Mouse (Mus musculus) CH12.LX (cell line): ENCODE data around the gene Olfr1368.

Source experiments
- CHD1 ChIP-seq: IDR thresholded peaks from 2 replicates; pipeline ENCODE4 v1.6.1; 2012; ENCODE audit warnings: low read depth, low read length, improper control_type of control experiment, inconsistent platforms
- CTCF ChIP-seq, 2 experiments: IDR thresholded peaks in 1 of 2; conservative IDR thresholded peaks in 1 of 2; 2 replicates each; pipeline ENCODE4 v1.5.1; 2011 to 2012; ENCODE audit warnings: low read depth in 2 of 2, low read length in 2 of 2, improper control_type of control experiment in 1 of 2, inconsistent platforms in 1 of 2, mild to moderate bottlenecking in 1 of 2, moderate library complexity in 1 of 2
- ELF1 ChIP-seq: IDR thresholded peaks from 2 replicates; pipeline ENCODE4 v1.6.1; 2014; ENCODE audit warnings: low read depth, mild to moderate bottlenecking, inconsistent platforms, low read length, improper control_type of control experiment
- EP300 ChIP-seq: IDR thresholded peaks from 2 replicates; pipeline ENCODE4 v1.6.1; 2011; ENCODE audit warnings: low read length, improper control_type of control experiment
- MAX ChIP-seq: IDR thresholded peaks from 2 replicates; pipeline ENCODE4 v1.6.1; 2011; ENCODE audit warnings: low read length, improper control_type of control experiment
- MXI1 ChIP-seq: IDR thresholded peaks from 2 replicates; pipeline ENCODE4 v1.6.1; 2011; ENCODE audit warnings: mild to moderate bottlenecking, low read depth, low read length, improper control_type of control experiment
- MYC ChIP-seq: IDR thresholded peaks from 2 replicates; pipeline ENCODE4 v1.6.1; 2011; ENCODE audit warnings: low read depth, mild to moderate bottlenecking, improper control_type of control experiment, low read length
- NRF1 ChIP-seq: IDR thresholded peaks from 2 replicates; pipeline ENCODE4 v1.6.1; 2014; ENCODE audit warnings: low read depth, mild to moderate bottlenecking, inconsistent platforms, low read length, improper control_type of control experiment, moderate library complexity
- POLR2A ChIP-seq: IDR thresholded peaks from 2 replicates; pipeline ENCODE4 v1.6.1; 2011; ENCODE audit warnings: low read depth, mild to moderate bottlenecking, improper control_type of control experiment, low read length
- RAD21 ChIP-seq: IDR thresholded peaks from 2 replicates; pipeline ENCODE4 v1.6.1; 2011; ENCODE audit warnings: low read depth, mild to moderate bottlenecking, low read length, improper control_type of control experiment, moderate library complexity
- TBP ChIP-seq: conservative IDR thresholded peaks from 2 replicates; pipeline ENCODE4 v1.6.1; 2011; ENCODE audit warnings: low read depth, low read length, improper control_type of control experiment
- ZKSCAN1 ChIP-seq: IDR thresholded peaks from 2 replicates; pipeline ENCODE4 v1.6.1; 2012; ENCODE audit warnings: low read depth, inconsistent platforms, low read length, improper control_type of control experiment, borderline replicate concordance

DNA sequence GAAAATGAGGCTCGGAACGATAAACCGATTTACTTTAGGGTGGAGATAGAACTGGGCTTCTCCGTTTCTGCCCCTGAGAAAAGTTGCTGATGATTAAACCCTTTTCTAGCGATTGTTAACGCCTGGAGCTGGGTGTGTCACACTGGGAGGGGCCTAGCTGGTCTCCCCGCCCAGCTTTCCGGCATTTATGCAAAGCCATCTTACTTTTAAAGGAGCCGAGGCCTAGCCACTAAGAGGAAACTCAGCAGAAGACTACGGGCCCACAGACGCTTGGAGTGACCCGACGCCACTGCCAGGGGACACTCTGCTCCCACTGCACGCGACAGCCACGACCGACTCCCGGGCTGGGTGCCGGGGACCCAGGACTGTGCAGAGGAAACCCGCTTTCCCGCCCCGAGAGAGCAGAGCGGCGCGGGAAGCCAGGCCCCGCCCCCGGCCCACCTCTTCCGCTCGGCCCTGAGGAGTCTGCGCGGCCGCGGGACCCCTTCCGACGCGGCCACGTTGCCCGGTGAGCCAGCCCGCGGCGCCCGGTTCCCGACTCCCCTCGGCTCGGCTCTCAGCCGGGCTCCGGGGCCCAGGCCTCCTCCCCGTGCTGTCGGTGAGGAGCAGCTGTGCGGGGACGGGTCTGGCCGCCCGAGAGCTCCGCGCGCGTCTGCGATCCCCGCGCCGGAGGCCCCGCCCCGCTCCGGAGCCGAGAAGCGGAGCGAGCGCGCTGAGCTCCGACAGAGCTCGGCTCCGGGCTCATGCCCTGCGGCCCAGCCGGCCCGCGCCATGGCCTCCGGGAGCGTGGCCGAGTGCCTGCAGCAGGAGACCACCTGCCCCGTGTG is 34.3 kb upstream of the Olfr1368 start:
- peak; percentile 83 for TF ChIP-seq NRF1
- no peak for TF ChIP-seq CTCF (conservative IDR thresholded peaks at IDR 0.05 in 1 of 2, IDR thresholded peaks at IDR 0.05 in 1 of 2; ENCODE audit: low read depth in 2 of 2, low read length in 2 of 2)
- 0 out of 2 replicates have a peak, but pooled peaks have one; percentile 75 for TF ChIP-seq MXI1
- TF ChIP-seq CHD1 = no peak
- no peak for TF ChIP-seq EP300
- no peak for TF ChIP-seq RAD21
- TF ChIP-seq MYC = peak; percentile 76
- TF ChIP-seq POLR2A = peak; percentile 92
- TF ChIP-seq MAX = peak; percentile 47; the same call in 1 of the 2 replicates
- TF ChIP-seq TBP = peak; percentile 93
- peak; percentile 63 for TF ChIP-seq ELF1
- no peak for TF ChIP-seq ZKSCAN1
